Mouse (Mus musculus) neural tube, embryonic 12.5 days (tissue): Measurements from ENCODE around the gene Cyp27b1. TPM values are rescaled to one million over a fixed set of nuclear protein-coding genes. Genes with fewer than 3 reads are reported as not detected.
A peak's percentile ranks its signal among the peaks of the same experiment; 100 is the strongest.

Experiments used
- microRNA counts: library from miRNA; unstranded; fragments of <30 nt; microRNA quantifications from one replicate; lab custom pipeline; 2017
- microRNA-seq: library from miRNA; unstranded; fragments of <30 nt; microRNA quantifications from one replicate; pipeline ENCODE4, GENCODE M21; 2017
- polyA plus RNA-seq: library from polyadenylated mRNA; unstranded; fragments of >200 nt; fragmentation: Nextera tagmentation; extraction: Ambion mirVana; gene quantifications from 2 replicates; pipeline ENCODE4 v1.2.1, GENCODE M21; 2016

Gene Cyp27b1
- polyA plus RNA-seq, 1 experiment from 2014 or later: 0.25 TPM

MicroRNA genes within 50 kb of the gene (microRNA counts, 519-probe panel; counts per million panel counts)
- microRNA mmu-miR-546 (lab: Ali Mortazavi, UCI): 342 counts per million, percentile 67 among the panel's probes with 10 or more counts

Small RNAs within 50 kb of the gene (microRNA-seq; reads per million reads assigned to microRNA genes)
- gene Mir546: not detected

Other genes starting within 250 kb of the Cyp27b1 start
- 12.8 and 13.1 TPM in 2 replicates for gene Atp23, start 146.9 kb upstream of the Cyp27b1 start, polyA plus RNA-seq
- gene Ctdsp2, start 69.5 kb upstream of the Cyp27b1 start, polyA plus RNA-seq: 39.4 and 42.6 TPM in 2 replicates
- 5.2 and 10.0 TPM in 2 replicates for gene Avil, start 47.5 kb upstream of the Cyp27b1 start, polyA plus RNA-seq
- gene Tsfm, start 17.4 kb upstream of the Cyp27b1 start, polyA plus RNA-seq: 70.7 and 70.9 TPM in 2 replicates
- gene Mettl1, start 6.8 kb upstream of the Cyp27b1 start, polyA plus RNA-seq: 31.5 and 32.5 TPM in 2 replicates
- 0.15 and 0.17 TPM in 2 replicates for gene Eef1akmt3, start 6.7 kb upstream of the Cyp27b1 start, polyA plus RNA-seq
- 6.1 TPM in 2 replicates for gene March9, start 11.9 kb downstream of the Cyp27b1 start, polyA plus RNA-seq
- gene Cdk4, start 15.3 kb downstream of the Cyp27b1 start, polyA plus RNA-seq: 1,857 and 1,896 TPM in 2 replicates
- 137 and 147 TPM in 2 replicates for gene Tspan31, start 22.0 kb downstream of the Cyp27b1 start, polyA plus RNA-seq
- 1.1 and 1.3 TPM in 2 replicates for gene Agap2, start 27.0 kb downstream of the Cyp27b1 start, polyA plus RNA-seq
- 118 and 123 TPM in 2 replicates for gene Os9, start 72.9 kb downstream of the Cyp27b1 start, polyA plus RNA-seq
- gene B4galnt1, start 117.0 kb downstream of the Cyp27b1 start, polyA plus RNA-seq: 29.2 and 31.5 TPM in 2 replicates
- gene Slc26a10, start 132.4 kb downstream of the Cyp27b1 start, polyA plus RNA-seq: 1.5 and 1.8 TPM in 2 replicates
- gene Arhgef25, start 141.8 kb downstream of the Cyp27b1 start, polyA plus RNA-seq: 43.3 and 43.6 TPM in 2 replicates
- gene Dtx3, start 147.5 kb downstream of the Cyp27b1 start, polyA plus RNA-seq: 189 and 199 TPM in 2 replicates
- gene Pip4k2c, start 163.3 kb downstream of the Cyp27b1 start, polyA plus RNA-seq: 22.0 and 22.4 TPM in 2 replicates
- gene Kif5a, start 215.1 kb downstream of the Cyp27b1 start, polyA plus RNA-seq: 72.7 and 81.6 TPM in 2 replicates
- 273 and 277 TPM in 2 replicates for gene Dctn2, start 218.1 kb downstream of the Cyp27b1 start, polyA plus RNA-seq
- 18.4 and 20.5 TPM in 2 replicates for gene Mbd6, start 240.8 kb downstream of the Cyp27b1 start, polyA plus RNA-seq